Mouse (Mus musculus): Measurements from ENCODE around the gene Utrn. TPM values are rescaled to one million over a fixed set of nuclear protein-coding genes. Genes with fewer than 3 reads are reported as not detected.
"Not testable (repeated sequence)": the region's sequence is repeated elsewhere in the genome, so short reads cannot be mapped to it uniquely, and the experiment has no call there.

Gene Utrn
- polyA plus RNA-seq, 1 experiment from 2014 or later: 25.6 TPM

DNA sequence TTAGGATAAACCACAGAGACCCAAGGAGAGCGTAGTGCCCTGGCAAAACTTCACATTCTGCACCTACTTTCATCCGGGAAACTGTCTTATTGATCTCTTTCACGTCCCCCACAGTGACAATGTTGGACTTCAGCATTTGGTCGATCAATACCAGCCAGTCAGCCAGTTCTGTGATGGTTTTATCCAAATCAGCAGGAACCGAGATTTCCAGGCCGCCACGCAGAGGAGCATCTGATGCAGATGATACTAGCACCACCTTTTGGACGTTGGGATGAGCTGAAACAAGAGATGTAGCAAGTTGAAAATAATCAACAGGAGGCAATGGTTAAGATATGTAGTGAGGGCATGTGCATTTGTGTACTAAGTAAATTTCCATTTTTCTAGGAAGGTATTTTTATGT is 225.8 kb downstream of the Utrn start:
- Histone ChIP-seq H3K4me3 (no peak overlapping the region), H3K27ac (replicated peaks) (no peak overlapping the region), H3K9me3 (no peaks in the 10 kb centered on the region), H3K4me1 (replicated peaks) (no peaks in the 10 kb centered on the region), H3K4me2 (no peak overlapping the region), H3K27me3 (no peaks in the 10 kb centered on the region), H3K36me3 (no peaks in the 10 kb centered on the region), H3K9ac (no peak overlapping the region)
- WGBS: 64% methylated on average over 8 of the region's 8 CpGs
- no peak for ATAC-seq (ENCODE audit: low FRiP score, low read depth)

DNA sequence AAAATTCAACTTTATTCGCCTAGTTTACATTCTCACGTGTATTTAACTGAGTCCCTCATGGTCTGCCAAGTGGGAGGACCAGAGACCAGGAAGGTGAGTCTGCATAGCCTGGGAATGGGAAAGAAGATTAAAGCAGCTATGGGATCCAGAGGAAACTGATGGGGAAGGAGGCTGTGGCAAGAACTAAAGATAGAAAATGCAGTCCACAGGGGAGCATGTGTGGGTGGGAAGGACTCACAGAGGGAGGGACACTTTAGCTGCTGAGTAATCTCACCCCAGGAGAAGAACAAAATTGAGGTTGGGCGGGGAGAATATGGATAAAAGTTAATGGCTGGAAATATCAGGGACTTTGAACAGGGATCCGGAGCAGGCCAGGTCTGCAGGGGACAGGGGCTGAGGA is 229.5 kb downstream of the Utrn start:
- no peak overlapping the region for H3K27ac ChIP-seq (replicated peaks)
- no peak overlapping the region for H3K9ac ChIP-seq
- H3K4me2 ChIP-seq: no peak overlapping the region
- no peaks in the 10 kb centered on the region for H3K9me3 ChIP-seq
- no peak for ATAC-seq (ENCODE audit: low FRiP score, low read depth)
- H3K27me3 ChIP-seq: no peaks in the 10 kb centered on the region
- WGBS: 83% methylated on average over 4 of the region's 4 CpGs
- no peaks in the 10 kb centered on the region for H3K36me3 ChIP-seq
- no peak overlapping the region for H3K4me3 ChIP-seq
- H3K4me1 ChIP-seq (replicated peaks): no peaks in the 10 kb centered on the region

DNA sequence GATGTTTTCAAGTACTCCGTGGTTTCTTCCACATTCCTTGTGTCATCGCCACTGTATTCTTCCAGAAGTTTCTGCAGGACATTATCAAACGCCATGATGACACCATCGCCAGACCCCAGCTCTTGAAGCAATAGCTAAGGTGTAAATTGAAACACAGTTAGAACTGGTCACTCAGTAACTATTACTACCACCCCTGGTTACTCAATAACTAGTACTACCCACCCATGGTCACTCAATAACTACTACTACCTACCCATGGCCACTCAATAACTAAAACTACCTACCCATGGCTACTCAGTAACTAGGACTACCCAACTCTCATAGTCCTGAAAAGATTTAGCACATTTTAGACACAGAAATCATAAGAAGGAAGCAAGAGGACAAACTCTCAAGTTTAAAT is 235.2 kb downstream of the Utrn start:
- WGBS: 97% methylated on average over 4 of the region's 4 CpGs
- H3K27me3 ChIP-seq: no peaks in the 10 kb centered on the region
- H3K9me3 ChIP-seq: no peaks in the 10 kb centered on the region
- H3K4me2 ChIP-seq: no peak overlapping the region
- no peak overlapping the region for H3K27ac ChIP-seq (replicated peaks)
- H3K36me3 ChIP-seq: no peaks in the 10 kb centered on the region
- H3K4me3 ChIP-seq: no peak overlapping the region
- H3K9ac ChIP-seq: no peak overlapping the region
- H3K4me1 ChIP-seq (replicated peaks): no peaks in the 10 kb centered on the region
- ATAC-seq (ENCODE audit: low FRiP score, low read depth): no peak

DNA sequence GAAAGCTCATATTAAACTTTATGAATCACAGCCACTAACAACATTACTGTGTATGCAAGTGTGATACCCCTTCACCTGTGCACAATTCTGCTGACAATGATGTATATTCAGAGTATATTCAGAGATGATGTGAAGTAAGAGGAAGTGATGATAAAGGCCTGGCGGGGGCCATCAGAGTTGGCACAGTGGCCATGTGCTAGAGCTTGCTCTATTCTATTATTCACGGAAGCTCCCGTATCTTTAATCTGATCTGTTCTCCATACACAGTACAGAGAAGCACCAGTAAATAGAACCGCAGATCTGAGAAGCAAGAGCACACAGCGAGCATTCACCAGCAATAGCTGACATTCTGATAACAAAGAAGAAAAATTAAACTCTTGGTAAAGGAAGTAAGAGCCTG is 238.2 kb downstream of the Utrn start:
- H3K4me1 ChIP-seq (replicated peaks): no peaks in the 10 kb centered on the region
- no peak overlapping the region for H3K9ac ChIP-seq
- no peak overlapping the region for H3K4me3 ChIP-seq
- H3K27ac ChIP-seq (replicated peaks): no peak overlapping the region
- WGBS: 82% methylated on average over 5 of the region's 5 CpGs
- ATAC-seq (ENCODE audit: low FRiP score, low read depth): no peak
- H3K9me3 ChIP-seq: no peaks in the 10 kb centered on the region
- no peaks in the 10 kb centered on the region for H3K36me3 ChIP-seq
- H3K4me2 ChIP-seq: no peak overlapping the region
- H3K27me3 ChIP-seq: no peaks in the 10 kb centered on the region

DNA sequence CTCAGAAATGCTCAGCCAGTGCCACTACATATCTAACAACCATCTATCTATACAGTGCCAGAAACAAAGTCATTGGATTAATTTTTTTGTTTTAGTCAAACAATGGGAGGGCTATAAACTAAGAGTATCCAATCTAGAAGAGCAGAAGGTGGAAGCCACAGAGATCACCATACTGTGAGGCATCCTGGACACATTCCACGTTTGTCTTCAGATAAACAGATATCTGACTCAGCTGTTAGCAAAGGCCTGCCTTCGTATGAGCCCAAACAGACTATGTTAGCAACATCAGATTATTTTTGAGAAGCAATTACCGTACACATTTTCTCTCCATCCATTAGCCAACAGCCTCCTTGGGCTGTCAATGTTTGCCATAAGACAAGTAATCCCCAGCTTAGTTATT is 250.8 kb downstream of the Utrn start:
- no peak for ATAC-seq (ENCODE audit: low FRiP score, low read depth)
- Histone ChIP-seq H3K4me3 (no peak overlapping the region), H3K27ac (replicated peaks) (no peak overlapping the region), H3K9me3 (no peaks in the 10 kb centered on the region), H3K27me3 (no peaks in the 10 kb centered on the region), H3K4me2 (no peak overlapping the region), H3K4me1 (replicated peaks) (peaks cover 10% of the 10 kb centered on the region; the same call in 1 of the 2 replicates), H3K36me3 (no peaks in the 10 kb centered on the region), H3K9ac (no peak overlapping the region)
- 74% methylated on average over 3 of the region's 3 CpGs for WGBS

DNA sequence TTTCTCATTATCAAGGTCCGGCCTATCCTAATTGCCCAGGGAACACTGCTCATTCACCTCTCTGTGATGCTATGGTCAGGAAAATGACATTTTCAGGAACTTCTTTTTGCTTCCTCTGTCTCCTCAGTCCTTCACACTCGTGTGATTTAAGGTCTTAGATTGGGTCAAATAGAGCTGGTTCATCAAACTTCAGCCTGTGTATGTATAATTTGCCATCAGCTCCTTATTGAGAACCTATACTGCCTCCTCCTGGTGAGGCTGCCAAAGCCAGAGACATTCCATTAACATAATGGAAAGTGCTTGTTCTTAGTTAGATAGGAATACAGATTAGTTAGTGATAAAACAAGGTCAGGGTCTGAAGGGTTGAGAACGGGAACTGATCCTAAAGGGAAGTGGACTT is 253.4 kb downstream of the Utrn start:
- H3K4me1 ChIP-seq (replicated peaks): peaks cover 10% of the 10 kb centered on the region; the same call in 1 of the 2 replicates
- WGBS: 48% methylated on average over 3 of the region's 3 CpGs
- no peak for ATAC-seq (ENCODE audit: low FRiP score, low read depth)
- no peaks in the 10 kb centered on the region for H3K36me3 ChIP-seq
- peak overlapping the region; percentile 81; the same call in 1 of the 2 replicates for H3K4me2 ChIP-seq
- no peaks in the 10 kb centered on the region for H3K9me3 ChIP-seq
- H3K4me3 ChIP-seq: no peak overlapping the region
- no peak overlapping the region for H3K27ac ChIP-seq (replicated peaks)
- no peak overlapping the region for H3K9ac ChIP-seq
- no peaks in the 10 kb centered on the region for H3K27me3 ChIP-seq

DNA sequence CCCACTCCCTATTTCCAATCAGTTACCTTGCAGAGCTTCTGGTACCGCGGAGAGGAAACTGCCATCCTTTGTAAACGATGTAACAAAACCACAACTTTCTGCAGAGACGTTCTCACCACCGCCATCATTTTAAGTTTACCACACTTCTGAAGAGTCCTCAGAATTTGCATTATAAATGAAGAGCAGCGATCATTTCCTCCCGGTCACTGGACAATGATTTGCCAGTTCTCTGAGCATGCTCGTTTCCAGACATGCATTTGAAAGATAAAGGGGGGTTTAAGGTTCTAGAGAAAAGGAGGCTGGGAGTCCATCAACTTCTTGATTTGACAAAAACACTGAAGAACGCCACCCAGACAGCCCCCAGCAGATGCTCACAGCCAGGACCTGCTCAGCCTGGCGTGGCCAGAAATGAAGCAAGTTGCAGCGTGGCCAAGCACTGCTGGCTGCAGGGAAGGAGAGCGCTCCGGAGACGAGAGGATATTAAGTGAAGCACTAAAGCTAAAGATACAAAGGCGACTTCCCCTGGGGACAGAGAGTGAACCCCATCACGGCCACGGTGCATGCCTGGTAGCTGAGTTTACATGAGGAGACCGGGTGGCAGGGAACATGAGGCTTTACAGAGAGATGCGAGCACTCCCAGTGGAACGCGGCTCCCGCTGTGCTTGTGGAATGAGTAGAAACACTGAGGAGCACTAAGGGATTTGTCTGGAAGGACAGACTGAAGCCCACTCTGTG is 254.5 kb downstream of the Utrn start:
- WGBS: 1% methylated on average over 22 of the region's 22 CpGs
- Histone ChIP-seq H3K27me3 (no peaks in the 10 kb centered on the region), H3K36me3 (no peaks in the 10 kb centered on the region), H3K4me1 (replicated peaks) (peaks cover 10% of the 10 kb centered on the region; the same call in 1 of the 2 replicates), H3K9ac (peak overlapping the region; percentile 66), H3K27ac (replicated peaks) (peak overlapping the region; percentile 78), H3K9me3 (no peaks in the 10 kb centered on the region), H3K4me3 (peak overlapping the region; percentile 62), H3K4me2 (peak overlapping the region; percentile 81)
- peak; percentile 82 for ATAC-seq (ENCODE audit: low FRiP score, low read depth)

DNA sequence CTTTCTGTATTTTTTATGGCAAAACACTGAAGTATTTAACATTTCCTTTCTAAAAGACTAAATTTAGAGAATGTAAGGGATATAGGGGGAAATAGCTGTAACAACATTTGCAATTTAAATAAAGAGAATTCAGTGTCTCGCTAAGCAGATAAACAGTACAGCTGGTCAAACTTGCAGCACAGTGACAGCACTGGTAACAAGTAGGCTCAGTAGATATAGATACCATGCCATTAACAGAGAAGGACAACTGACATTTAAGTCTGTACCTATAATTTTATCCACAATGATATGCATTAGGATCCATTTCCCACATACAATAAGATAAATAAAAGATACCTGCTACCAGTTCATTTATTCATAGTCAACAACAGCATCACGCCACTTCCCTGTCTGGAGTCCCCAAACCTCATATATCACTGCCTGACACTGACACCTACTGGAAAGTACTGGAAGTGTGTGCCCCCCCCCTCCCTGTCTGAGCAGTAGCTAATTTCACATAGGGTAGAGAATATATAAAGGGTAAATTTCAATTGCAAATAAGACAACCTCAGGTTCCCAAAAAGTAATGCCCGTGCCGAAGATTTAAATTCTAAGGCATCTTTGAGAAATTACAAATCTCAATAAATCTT is 256.8 kb downstream of the Utrn start:
- Histone ChIP-seq H3K9ac (no peak overlapping the region), H3K4me1 (replicated peaks) (peaks cover 10% of the 10 kb centered on the region; the same call in 1 of the 2 replicates), H3K4me3 (peak overlapping the region; percentile 35), H3K4me2 (peak overlapping the region; percentile 40), H3K27me3 (no peaks in the 10 kb centered on the region), H3K36me3 (no peaks in the 10 kb centered on the region), H3K27ac (replicated peaks) (no peak overlapping the region), H3K9me3 (no peaks in the 10 kb centered on the region)
- 16% methylated on average over 4 of the region's 4 CpGs for WGBS
- ATAC-seq (ENCODE audit: low FRiP score, low read depth): peak; percentile 88

DNA sequence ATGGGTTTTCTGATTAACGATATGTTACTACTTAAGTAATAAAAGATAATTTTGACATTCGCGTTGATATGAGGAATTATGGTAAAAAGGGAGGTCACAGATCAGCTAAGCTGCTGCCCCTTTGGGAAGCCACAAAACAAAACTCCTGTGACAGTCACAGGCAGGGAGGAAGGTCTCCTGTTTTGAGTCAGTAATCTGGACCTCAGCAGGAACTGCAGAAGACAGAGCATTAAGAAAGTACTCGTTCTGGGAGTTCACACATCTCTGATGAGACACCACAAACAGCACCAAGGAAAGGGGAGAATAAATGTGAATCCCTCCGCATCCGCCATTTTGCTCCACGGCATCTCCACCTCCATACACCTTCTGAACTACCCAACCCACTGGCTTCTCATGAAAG is 259.3 kb downstream of the Utrn start:
- WGBS: 85% methylated on average over 7 of the region's 7 CpGs
- Histone ChIP-seq H3K27ac (replicated peaks) (no peak overlapping the region), H3K4me2 (no peak overlapping the region), H3K9me3 (no peaks in the 10 kb centered on the region), H3K9ac (no peak overlapping the region), H3K4me1 (replicated peaks) (peaks cover 4% of the 10 kb centered on the region; the same call in 1 of the 2 replicates), H3K4me3 (no peak overlapping the region), H3K36me3 (no peaks in the 10 kb centered on the region), H3K27me3 (no peaks in the 10 kb centered on the region)
- no peak for ATAC-seq (ENCODE audit: low FRiP score, low read depth)

DNA sequence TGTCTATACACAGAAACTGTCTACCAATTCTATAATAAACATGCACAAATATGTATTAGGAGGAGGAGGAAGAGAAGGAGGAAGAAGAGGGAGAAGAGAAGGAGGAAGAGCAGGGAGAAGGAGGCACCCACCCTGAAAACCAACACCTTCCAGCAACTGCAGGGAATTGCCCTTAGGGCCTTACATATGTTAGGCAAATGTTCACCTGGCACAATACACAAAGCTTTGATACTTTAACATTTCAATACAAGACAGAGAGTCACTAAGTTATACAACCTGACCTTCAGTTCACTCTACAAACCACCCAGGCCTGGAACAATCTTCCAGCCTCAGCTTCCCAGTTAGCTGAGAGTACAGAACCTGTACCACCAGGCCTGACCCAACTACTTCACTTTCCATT is 260.5 kb downstream of the Utrn start:
- no peak for ATAC-seq (ENCODE audit: low FRiP score, low read depth)
- H3K27ac ChIP-seq (replicated peaks): no peak overlapping the region
- H3K4me1 ChIP-seq (replicated peaks): no peaks in the 10 kb centered on the region
- H3K27me3 ChIP-seq: no peaks in the 10 kb centered on the region
- no peak overlapping the region for H3K4me3 ChIP-seq
- no peak overlapping the region for H3K9ac ChIP-seq
- no peaks in the 10 kb centered on the region for H3K9me3 ChIP-seq
- no peak overlapping the region for H3K4me2 ChIP-seq
- H3K36me3 ChIP-seq: no peaks in the 10 kb centered on the region

DNA sequence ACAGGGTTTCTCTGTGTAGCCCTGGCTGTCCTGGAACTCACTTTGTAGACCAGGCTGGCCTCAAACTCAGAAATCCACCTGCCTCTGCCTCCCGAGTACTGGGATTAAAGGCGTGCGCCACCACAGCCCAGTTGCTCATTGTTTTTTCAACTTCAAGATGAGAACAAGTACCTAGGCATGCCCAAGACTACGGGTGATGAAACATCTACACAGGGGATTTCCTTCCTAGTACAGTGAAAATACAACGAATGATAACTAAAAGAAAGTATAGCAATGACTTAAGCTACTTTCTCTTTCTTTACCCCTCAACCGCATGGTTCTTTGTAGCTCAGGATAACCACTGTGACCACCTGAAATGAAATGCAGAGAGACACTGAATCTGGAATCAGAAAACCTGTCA is 262.0 kb downstream of the Utrn start:
- WGBS: 93% methylated on average over 6 of the region's 6 CpGs
- H3K36me3 ChIP-seq; H3K27ac ChIP-seq (replicated peaks): not testable (repeated sequence)

DNA sequence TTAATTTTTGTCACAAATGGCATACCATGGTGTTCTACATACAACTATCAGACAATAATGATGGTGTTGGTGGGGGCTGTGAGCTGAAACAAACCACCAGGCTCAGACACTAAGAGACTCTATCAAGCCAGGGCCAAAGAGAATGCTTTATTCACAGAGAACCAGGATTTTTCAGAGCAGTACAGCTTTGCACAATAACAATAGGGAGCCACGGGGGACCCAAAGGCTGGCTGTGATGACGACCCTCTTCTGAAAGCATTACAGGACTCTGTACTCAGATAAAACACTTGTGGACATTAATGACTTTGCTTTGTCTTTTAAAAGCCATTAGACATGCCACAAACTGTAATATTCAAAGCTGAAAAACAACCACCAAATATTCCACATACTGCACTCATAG is 273.8 kb downstream of the Utrn start:
- Histone ChIP-seq H3K9ac (no peak overlapping the region), H3K4me3 (no peak overlapping the region), H3K27me3 (no peaks in the 10 kb centered on the region), H3K27ac (replicated peaks) (no peak overlapping the region), H3K9me3 (no peaks in the 10 kb centered on the region), H3K4me2 (no peak overlapping the region), H3K36me3 (no peaks in the 10 kb centered on the region), H3K4me1 (replicated peaks) (no peaks in the 10 kb centered on the region)
- no peak for ATAC-seq (ENCODE audit: low FRiP score, low read depth)
- WGBS: 4% methylated on average over 2 of the region's 2 CpGs

More for the DNA sequence above, 262.0 kb downstream of the Utrn start:
- H3K4me2 ChIP-seq; H3K9me3 ChIP-seq; H3K9ac ChIP-seq; H3K4me3 ChIP-seq; H3K27me3 ChIP-seq; H3K4me1 ChIP-seq (replicated peaks); ATAC-seq (ENCODE audit: low FRiP score, low read depth): not testable (repeated sequence)

Data from hindbrain, embryonic 15.5 days (tissue).